Mouse (Mus musculus): ENCODE results near the gene Olfr548-ps1.
A peak's percentile ranks its signal among the peaks of the same experiment; 100 is the strongest.
"Not testable (repeated sequence)": the region's sequence is repeated elsewhere in the genome, so short reads cannot be mapped to it uniquely, and the experiment has no call there.

Gene Olfr548-ps1

GRCm38 (mm10) chr7:102540596-102540995 is at the start of gene Olfr548-ps1:
Gene Olfr548-ps1 (plus strand): TSS chr7:102540896.
- no peak for DNase-seq (ENCODE audit: low read depth in 2 of 2, low spot score in 2 of 2)

- DNase-seq (ENCODE audit: low read depth in 2 of 2, low spot score in 2 of 2) = not testable (repeated sequence)
These were observed 46.3 kb upstream of the Olfr548-ps1 start for GRCm38 (mm10) chr7:102494416-102494815.

GRCm38 (mm10) chr7:102499473-102499872 is 41.2 kb upstream of the Olfr548-ps1 start, which contains the start of gene Olfr545:
Gene Olfr545 (minus strand): TSS chr7:102499573.
- no peak for DNase-seq (ENCODE audit: low read depth in 2 of 2, low spot score in 2 of 2)

GRCm38 (mm10) chr7:102501986-102502385 is 38.7 kb upstream of the Olfr548-ps1 start:
- DNase-seq (ENCODE audit: low read depth in 2 of 2, low spot score in 2 of 2) = no peak

GRCm38 (mm10) chr7:102506848-102507247 is 33.8 kb upstream of the Olfr548-ps1 start:
- DNase-seq (ENCODE audit: low read depth in 2 of 2, low spot score in 2 of 2) = peak; percentile 42 to 54

GRCm38 (mm10) chr7:102508066-102508465 is 32.6 kb upstream of the Olfr548-ps1 start:
- DNase-seq (ENCODE audit: low read depth in 2 of 2, low spot score in 2 of 2) = no peak

- no peak for DNase-seq (ENCODE audit: low read depth in 2 of 2, low spot score in 2 of 2)
These were observed 32.0 kb upstream of the Olfr548-ps1 start for GRCm38 (mm10) chr7:102508666-102509065.

GRCm38 (mm10) chr7:102509726-102510125 is 31.0 kb upstream of the Olfr548-ps1 start:
- no peak for DNase-seq (ENCODE audit: low read depth in 2 of 2, low spot score in 2 of 2)

- DNase-seq (ENCODE audit: low read depth in 2 of 2, low spot score in 2 of 2) = no peak
These were observed 28.8 kb upstream of the Olfr548-ps1 start for GRCm38 (mm10) chr7:102511927-102512326.

GRCm38 (mm10) chr7:102512814-102513435 is 27.8 kb upstream of the Olfr548-ps1 start:
- peak; percentile 69 to 80 for DNase-seq (ENCODE audit: low read depth in 2 of 2, low spot score in 2 of 2)

GRCm38 (mm10) chr7:102514144-102514543 is 26.6 kb upstream of the Olfr548-ps1 start:
- DNase-seq (ENCODE audit: low read depth in 2 of 2, low spot score in 2 of 2) = no peak

GRCm38 (mm10) chr7:102516261-102517050 is 24.2 kb upstream of the Olfr548-ps1 start:
- DNase-seq (ENCODE audit: low read depth in 2 of 2, low spot score in 2 of 2) = no peak

- no peak for DNase-seq (ENCODE audit: low read depth in 2 of 2, low spot score in 2 of 2)
These were observed 23.7 kb upstream of the Olfr548-ps1 start for GRCm38 (mm10) chr7:102517051-102517335.

- no peak for DNase-seq (ENCODE audit: low read depth in 2 of 2, low spot score in 2 of 2)
These were observed 11.6 kb upstream of the Olfr548-ps1 start for GRCm38 (mm10) chr7:102529052-102529451.

- DNase-seq (ENCODE audit: low read depth in 2 of 2, low spot score in 2 of 2) = no peak
These were observed 6.2 kb upstream of the Olfr548-ps1 start, which contains the start of gene Olfr547 for GRCm38 (mm10) chr7:102534449-102534848. Gene Olfr547 (plus strand): TSS chr7:102534749.

- no peak for DNase-seq (ENCODE audit: low read depth in 2 of 2, low spot score in 2 of 2)
These were observed 555 bp downstream of the Olfr548-ps1 start for GRCm38 (mm10) chr7:102541251-102541650.

GRCm38 (mm10) chr7:102549570-102549969 is 8.9 kb downstream of the Olfr548-ps1 start, which contains the start of gene Olfr549:
Gene Olfr549 (plus strand): TSS chr7:102549870.
- no peak for DNase-seq (ENCODE audit: low read depth in 2 of 2, low spot score in 2 of 2)

- no peak for DNase-seq (ENCODE audit: low read depth in 2 of 2, low spot score in 2 of 2)
These were observed 12.6 kb downstream of the Olfr548-ps1 start for GRCm38 (mm10) chr7:102553279-102553678.

GRCm38 (mm10) chr7:102564999-102565997 is 24.6 kb downstream of the Olfr548-ps1 start, which contains the start of gene Trim21:
Gene Trim21 (minus strand): TSS chr7:102565486.
- peak; percentile 65 to 71 for DNase-seq (ENCODE audit: low read depth in 2 of 2, low spot score in 2 of 2)

GRCm38 (mm10) chr7:102566219-102566618 is 25.5 kb downstream of the Olfr548-ps1 start:
- no peak for DNase-seq (ENCODE audit: low read depth in 2 of 2, low spot score in 2 of 2)

GRCm38 (mm10) chr7:102571142-102571541 is 30.4 kb downstream of the Olfr548-ps1 start, which contains the start of gene Olfr550:
Gene Olfr550 (plus strand): TSS chr7:102571442.
- no peak for DNase-seq (ENCODE audit: low read depth in 2 of 2, low spot score in 2 of 2)
